Mouse (Mus musculus) layer of hippocampus, adult 9-11 months (tissue): ENCODE data around the gene Nfic.

Experiments
- DNase-seq: peaks from one replicate; pipeline ENCODE4 v3.0.0; 2022

Nfic gene

DNA sequence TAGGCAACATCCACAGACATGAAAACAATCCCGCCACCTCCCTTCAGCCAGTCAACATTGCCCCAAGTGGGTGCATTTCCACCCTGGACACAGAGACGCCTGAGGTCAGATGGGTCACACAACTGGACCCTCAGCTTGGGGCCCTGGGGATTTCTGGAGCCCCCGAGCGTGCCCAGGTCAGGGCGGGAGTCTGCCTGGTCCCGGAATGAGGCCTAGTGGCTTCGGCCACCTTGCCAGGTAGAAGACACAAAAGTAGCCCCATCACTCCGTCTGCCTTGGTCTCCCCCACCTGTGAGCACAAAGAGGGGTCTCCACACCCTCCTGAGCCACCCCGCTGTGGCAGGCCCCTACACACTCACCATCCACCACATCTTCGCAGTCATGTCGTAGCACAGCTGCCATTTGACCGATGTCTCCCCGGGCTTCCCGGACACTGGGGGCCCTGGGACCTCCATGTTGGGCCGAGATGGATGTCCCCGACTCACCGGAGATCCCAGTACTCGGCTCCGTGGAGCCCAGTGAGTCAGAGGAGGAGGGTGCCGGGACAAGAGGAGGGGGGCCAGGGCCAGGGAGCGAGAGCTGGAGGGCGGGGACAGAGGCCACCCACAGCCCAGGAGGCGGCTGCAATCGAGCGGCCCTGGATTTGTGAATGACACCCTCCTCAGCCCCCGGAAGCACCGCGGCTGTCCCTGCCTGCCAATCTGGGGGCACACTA is at the start of gene Nfic:
TSS of gene Nfic (minus strand) at position 455 of the 715 bp plus-strand sequence.
- DNase-seq: no peak

DNA sequence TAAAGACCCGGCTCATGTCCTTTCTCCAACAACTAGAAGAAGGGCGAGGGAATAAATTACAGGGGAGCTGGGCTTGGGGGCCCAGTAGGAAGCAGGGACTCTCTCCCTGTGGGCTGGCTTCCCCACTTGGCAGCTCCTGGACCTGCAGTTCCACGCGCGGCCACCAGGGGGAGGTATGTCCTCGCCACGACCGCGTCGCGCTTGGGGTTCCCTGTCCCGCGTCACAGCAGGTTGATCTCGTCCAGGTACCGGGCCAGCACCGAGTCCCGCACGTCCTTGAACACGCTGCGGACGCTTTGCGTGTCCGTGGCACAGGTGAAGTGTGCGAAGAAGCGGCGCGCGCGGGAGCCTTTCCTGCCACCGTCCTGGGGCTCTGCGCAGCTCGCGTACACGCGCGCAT is 47.2 kb upstream of the Nfic start:
- peak; percentile 81 for DNase-seq

DNA sequence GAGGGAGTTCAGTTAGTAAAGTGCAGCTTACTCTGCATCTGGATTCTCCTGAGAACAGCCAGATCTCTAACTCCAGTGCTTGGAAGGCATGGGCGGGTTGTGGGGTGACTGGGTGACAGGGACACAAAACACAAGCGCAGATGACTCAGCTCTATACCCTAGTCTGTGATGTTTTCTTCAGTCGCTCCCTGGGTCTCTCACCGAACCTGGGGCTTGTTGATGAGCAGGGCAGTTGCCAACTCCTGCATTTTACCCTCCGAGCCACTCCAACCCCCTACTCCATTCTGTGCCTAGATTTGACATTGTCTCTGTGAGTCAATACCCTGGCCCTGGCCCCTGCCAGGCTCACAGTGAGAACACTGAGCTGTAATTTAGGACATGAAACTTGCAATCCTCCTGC is 46.4 kb upstream of the Nfic start:
- no peak for DNase-seq

DNA sequence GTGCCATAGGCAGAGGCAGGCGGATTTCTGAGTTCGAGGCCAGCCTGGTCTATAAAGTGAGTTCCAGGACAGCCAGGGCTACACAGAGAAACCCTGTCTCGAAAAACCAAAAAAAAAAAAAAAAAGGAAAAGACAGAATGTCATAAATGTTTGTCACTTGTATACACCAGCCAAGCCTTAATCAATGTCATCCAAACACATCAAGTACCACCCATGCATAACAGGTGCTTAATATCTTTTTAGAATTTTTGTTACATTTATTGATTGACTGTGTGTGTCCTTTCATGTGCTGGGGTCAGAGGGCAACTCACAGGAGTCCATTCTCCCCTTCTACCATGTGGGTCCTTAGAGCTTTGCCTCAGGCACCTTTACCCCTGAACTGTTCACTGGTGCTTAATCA is 44.6 kb upstream of the Nfic start, which contains the start of gene S1pr4:
TSS of gene S1pr4 (minus strand) at position 101 of the 400 bp plus-strand sequence.
- no peak for DNase-seq

DNA sequence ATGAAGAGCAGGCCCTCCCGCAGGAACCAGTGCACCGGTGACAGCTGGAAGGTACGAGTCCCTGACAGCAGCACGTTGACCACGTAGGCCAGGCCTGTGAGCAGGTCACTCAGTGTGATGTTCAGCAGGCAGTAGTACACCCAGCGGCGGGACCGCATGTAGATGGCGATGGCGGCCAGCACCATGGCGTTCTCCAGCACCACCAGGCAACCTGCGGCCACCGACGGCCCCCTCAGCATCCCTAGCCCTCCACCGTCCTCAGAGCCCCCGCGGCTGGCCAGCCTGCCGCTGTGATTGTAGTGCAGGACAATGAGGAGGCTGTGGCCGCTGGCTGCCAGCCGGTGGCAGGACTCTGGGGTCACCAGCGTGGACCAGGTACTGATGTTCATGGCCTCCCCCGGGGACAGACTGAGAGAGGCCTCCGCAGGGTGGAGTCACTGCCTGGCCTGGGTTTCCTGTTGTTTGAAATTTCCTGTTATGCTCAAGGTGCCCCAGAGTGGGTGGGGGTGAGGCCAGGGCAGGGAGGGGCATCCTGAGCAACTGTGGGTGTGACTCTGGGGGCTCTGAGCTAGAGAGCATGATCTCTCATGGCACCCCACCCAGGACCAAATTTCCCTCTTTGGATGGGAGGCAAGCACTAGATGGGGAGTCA is 43.9 kb upstream of the Nfic start:
- DNase-seq: peak; percentile 25

DNA sequence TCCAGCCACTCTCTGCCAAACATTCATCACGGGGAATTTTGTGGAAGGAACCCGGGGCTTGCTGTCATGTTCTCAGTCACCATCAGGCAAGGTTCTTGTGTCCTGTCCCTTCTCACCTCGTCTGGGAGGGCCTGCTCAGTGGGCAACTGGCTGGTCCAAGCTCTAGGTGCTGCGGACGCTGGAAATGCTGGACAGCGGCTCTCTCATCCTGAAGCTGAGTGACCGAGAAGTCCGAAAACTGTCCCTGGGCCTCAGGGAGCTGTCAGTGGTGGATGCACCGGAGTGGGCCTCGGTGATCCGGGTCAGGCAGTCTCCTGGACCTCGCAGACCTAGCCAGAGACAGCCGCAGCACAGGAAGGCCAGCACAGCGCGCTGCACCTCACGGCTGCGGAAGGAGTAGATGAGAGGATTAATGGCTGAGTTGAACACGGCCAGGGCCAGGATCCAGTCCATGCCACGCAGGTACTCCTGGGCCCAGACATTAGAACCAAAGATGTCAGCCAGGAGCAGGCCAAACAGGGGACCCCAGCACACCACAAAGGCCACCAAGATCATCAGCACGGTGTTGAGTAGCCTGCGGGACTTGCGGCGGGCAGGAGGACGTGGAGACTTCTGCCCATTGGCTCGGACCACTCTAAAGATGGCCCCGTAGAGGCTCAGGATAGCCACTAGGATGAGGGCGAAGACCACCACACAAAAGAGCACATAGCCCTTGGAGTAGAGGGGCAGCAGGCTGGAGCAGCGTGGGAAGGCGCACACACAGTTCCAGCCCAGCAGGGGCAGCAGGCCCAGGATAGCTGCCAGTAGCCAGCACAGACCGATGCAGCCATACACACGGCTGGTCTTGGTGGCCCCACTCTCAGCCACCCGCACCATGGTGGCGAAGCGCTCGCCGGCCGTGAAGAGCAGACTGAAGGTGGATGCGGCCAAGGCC is 43.1 kb upstream of the Nfic start:
- DNase-seq: peak; percentile 25

DNA sequence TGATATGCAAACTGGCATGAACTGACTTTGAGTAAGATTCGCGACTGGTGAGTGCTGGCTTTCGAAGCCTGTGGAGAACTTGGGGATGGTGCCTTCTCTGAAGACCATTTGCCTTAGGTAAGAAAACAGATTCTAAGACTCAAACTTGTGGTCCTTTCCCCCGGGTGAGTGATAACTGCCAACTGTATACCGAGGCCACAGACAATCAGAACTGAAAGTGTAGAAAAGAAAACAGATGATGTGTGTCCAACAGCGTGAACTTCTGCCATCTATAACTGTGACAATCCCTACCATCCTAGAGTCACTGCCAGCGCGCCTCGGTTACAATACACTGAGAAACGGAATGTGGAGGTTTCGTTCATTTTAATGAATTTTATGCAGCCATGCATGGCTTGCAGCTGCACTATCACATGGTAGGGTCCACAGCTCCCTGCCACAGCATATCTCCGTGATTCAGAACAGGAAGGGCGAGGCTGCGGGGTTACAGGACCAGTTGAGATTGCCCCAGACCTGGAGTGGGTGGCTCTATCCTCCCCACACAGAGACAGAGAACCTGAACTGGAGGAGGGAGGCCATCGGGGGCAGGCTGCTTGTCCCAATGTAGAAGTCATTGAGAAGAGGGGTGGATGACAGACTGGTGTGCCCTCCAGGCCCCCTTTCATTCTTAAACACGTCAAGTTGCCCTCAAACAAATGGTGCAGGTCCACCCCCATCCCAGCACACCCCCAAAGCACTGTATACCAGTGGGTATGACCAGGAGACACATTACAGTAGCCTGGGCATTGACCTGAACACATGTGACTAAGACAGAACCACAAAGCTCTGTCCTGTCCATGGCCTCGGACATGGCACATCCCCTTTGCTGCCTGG is 42.2 kb upstream of the Nfic start:
- peak; percentile 27 for DNase-seq

DNA sequence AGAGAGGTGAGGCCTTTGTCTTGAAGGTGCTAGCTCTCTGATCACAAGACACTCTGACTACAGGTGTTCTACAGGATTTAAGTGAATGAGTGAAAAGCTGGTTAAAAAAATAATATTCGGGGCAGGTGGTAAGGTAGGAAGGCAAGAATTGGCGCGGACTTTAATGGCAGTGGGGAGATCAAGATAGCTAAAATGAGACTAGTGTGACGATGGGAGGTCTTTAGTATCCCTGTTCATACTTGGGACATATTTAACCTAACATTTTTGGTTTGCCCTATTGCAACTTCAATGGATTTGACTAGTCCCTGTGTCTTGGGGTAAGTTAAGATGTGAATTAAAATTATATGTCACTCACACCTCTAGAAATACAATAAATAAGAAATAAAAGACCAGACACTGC is 41.5 kb upstream of the Nfic start:
- DNase-seq: no peak

DNA sequence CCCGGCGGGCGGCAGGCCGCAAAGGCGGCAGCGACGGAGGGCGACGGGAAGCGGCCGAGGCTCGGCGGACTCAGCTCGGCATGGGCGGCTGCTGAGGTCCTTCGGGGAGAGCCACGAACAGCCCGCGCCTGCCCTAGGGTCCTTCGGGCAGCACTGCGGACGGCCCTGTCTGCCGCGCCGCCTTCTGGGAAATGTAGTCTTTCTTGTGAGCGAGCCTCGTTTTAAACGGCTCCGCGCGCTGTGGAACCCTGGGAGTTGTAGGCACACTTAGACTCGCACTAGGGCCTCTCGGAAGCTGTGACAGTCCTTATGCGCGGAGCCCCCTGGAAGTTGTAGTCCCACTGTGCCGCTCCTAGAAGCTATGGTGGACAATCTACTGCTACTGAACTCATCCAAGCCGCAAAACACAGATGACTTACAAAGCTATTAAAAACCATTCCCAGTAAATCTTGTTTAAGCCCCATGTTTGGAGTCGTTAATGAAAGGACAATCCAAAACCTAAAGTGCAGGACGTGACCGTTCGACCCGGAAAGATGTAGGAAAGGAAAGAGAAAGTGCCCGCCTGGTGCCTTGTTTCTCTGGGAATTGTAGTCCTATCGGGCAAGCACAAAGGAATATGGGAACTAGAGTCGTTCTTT is 40.9 kb upstream of the Nfic start, which contains the start of gene Ncln:
TSS of gene Ncln (minus strand) at position 129 of the 638 bp plus-strand sequence.
- DNase-seq: peak; percentile 99

DNA sequence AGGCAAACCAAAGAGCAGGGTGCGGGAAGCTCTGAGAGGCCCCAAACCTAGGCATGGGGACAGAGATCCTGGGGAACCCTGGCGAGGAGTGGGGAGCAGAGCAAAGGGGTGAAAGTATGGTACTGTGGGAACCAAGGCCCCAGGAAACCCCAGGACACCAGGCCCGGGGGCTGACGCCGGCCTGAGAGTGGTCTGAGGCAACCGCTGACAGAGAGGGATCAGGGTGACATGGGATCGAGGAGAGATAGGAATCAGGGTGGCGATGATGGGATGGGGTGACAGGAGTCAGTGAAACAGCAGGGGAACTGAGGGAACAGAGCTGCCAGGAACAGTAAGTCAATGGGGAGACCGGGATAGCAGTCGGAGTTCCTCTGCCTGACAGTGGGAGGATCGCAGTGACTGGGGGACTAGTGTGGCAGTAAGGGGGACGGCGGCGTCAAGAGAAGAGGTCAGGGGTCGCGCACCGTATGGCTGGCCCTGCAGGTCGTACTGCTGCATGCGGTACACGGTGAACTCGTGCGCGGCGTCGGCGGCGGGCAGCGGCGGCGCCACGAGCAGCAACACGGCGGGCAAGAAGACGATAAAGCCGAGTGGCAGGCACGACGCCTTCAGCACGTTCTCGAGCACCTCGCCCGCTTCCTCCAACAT is 40.3 kb upstream of the Nfic start:
- DNase-seq: peak; percentile 69

DNA sequence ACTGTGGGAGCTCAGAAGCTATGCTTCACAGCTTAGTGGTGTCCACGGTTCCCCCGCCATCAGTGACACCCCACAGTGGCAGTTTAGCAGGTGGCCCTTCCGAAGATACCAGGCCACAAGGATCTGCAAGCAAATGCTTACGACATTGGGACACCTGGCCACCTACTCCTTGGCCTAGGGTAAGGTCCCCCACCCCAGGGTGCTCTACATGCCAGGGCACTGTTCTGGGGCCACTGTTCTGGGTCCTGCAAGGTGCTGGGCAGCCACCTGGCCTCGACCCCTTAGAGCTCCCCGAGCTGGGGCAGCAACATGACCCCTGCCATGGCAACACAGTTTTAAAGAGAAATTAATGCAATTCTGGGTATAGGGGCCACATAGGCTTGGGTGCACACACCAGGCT is 39.7 kb upstream of the Nfic start:
- peak; percentile 19 for DNase-seq

DNA sequence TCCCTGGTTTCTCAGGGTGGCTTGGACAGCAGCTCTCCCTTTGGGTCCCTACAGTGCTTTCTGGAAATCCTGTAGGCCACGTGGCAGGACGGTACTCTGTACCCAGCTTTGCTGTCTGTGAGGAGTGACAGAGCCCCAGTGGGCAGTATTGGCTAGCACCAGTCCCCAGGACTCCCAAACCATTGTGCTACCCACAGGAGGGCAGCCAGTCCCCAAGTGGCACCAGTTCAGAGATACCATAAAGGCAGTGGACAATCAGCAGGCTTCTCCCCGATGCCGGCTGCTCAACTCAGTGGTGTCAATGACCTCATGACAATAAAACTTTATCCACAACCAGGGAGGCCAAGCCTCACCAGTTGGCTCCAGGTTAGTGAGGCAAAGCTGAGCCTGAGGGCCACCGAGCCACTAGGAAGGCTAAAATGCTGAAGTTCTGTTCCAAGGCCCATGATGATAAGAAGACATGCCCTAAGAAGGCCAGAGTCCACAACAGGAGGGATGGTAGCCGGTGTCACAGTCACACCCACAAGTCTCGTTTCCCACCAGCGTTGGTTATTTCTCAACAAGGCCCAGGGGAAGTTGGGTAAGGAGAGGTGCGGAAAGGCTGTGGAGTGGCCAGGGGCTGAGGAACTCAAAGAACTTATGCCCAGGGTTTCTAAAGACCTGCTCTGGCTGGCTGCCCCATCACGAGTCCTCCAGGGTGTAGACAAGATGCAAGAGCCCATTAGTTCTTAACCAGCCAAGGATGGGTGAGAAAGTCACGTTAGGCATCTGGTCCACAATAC is 39.0 kb upstream of the Nfic start:
- peak; percentile 25 for DNase-seq

DNA sequence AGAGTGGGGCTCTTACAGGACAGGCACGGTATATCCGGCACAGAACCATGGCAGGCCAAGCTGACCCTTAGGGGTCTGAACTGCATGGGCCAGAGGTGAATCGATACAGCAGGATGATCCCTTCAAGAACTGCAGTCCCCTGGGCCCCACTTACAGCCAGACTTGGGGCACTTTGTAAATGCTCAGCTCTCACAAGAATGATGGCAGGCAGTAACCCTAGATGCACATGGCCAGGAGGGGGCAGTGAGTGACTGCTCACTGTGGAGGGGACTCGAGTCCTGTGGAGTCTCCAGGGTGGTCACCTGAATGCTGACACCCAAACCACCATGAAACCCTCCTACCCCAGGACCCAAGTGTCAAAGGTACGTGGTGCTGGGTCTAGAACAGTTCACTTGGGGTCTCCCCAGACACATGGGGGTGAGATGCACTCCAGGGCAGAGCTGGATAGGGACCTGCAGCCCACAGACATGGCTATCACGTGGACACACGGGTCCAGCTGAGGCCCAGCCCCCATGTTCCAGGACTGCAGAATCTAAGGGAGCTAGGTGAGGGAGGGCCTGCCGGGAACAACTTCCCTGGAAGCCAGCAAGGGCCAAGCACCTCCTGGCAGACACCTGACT is 38.3 kb upstream of the Nfic start:
- peak; percentile 22 for DNase-seq

DNA sequence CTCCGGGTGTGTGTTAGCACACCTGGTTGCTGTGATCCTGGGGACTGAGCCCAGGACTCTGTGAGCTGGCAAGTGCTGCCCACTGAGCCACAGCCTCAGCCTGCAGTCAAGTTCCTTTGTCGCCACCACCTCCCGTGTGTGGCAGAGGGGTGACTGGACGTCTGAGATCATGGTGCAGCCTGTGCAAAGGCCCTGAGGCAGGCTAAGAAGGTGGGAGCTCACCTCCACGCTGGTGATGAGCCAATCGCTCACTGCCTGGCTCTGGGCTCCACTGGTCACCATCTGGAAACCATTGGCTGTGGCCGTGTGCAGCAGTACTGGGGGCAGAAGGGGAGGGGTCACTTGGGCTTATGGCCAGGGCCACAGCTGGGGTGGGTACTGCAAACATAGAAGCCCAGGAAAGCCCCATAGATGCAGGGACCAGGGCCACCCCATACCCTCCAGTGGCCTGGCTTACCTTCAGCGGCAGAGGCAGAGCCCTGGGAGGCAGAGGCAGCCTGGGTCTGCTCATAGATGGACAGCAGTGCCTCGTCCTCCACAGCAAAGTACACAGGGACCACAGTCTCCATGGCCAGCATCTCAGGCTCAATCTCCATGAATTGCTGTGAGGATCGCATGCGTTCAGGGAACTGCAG is 37.3 kb upstream of the Nfic start:
- DNase-seq: peak; percentile 13

DNA sequence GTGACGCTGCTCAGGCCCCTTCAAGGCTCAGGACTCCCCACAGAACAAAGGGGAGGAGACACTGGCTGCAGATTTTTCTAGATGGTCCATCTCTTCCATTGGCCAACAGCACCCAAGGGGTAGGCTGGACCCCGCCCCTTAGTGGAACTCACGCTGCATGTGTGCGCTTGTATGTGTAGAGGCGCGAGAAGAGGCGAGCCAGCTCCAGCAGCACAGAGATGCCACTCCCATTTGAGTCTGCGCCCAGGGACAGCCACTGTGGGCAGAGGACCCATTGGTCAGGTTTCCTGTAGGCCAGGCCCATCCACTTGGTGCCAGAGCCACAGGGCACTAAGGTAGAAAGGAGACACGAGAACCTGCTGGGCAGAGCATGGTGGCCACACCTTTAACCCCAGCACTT is 35.6 kb upstream of the Nfic start:
- DNase-seq: no peak

DNA sequence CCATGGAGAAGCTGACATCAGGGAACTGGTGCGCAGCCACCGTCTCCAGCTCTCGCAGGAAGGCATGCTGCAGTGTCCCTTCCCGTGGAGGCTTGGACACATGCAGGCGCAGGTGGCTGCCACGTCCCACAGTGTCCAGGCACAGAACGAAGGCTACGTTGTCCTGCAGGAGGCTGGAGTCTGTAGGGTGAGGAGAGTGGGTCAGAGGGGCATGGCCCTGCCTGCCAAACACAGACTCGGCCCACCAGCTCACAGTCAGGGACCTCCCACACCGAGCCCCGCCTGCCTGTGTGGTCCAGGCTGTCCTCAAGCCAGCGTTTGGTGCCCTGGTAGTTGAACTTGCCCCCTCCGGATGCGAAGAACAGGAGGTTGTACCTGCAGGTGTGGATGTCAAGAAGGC is 34.5 kb upstream of the Nfic start:
- no peak for DNase-seq

DNA sequence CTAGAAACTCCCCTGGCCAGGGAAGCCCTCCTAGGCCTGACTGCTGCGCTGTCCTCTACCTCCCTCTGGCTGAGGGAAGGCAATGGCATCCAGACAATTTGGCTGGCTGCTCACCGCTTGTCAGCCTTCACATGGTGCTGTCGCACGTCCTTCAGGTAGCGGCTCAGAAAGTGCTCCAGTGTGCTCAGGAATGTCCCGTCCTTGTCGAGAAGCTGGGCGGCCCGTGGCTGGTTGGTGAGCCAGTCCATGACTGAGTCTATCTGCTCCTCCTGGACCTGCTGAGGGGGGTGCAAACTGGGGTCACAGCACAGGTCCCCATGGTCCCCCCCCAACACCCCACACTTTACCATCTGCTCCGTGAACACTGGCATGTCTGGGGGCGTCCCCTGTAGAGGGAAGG is 32.6 kb upstream of the Nfic start:
- no peak for DNase-seq

DNA sequence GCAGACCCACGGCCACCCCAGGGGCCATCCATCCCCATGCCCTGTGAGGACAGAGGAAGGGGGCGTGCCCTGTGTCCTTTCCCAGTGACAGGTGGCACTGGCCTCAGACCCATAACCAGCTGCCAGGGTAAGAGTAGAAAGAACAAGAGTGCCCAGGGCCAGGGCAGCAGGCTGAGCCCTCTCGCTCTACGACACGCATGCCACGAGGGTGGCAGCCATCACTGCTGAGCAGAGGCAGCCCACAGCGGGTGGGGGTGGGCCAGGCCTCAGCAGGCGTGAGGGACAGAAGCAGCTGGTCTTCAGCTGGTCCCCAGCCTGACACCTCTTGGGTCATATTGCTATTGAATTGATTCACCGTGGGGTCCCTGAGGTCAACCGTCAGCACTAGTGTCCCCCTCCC is 31.1 kb upstream of the Nfic start:
- DNase-seq: no peak

DNA sequence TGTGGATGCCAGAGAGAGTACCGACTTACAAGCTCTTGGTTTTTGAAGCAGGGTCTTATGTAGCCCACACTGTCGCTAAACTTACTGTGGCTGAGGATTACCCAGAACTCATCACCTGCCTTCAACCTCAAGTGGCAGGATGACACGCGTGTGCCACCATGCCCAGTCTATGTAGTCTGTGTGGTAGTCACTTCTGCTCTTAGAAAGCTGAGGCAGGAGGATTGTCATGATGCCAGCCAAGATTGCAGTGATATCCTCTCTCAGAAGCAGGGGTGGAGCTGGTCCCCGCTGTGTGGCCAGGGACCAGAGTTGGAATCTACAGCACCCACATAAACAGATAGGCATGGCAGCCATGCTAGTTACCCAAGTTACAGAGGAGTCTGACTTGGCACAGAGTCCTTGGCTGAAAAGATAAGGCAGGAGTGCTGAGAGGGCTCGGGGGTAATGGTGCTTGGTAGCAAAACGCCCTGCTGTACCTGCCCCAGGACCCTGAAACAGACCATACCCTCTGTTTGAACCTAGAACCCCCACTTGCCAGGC is 30.1 kb upstream of the Nfic start:
- DNase-seq: no peak
